Mouse (Mus musculus): ENCODE measurements around the gene Hoxc13. TPM values are rescaled to one million over a fixed set of nuclear protein-coding genes. Genes with fewer than 3 reads are reported as not detected.

Gene Hoxc13
- total RNA-seq, 2 experiments from 2014 or later: not detected

DNA sequence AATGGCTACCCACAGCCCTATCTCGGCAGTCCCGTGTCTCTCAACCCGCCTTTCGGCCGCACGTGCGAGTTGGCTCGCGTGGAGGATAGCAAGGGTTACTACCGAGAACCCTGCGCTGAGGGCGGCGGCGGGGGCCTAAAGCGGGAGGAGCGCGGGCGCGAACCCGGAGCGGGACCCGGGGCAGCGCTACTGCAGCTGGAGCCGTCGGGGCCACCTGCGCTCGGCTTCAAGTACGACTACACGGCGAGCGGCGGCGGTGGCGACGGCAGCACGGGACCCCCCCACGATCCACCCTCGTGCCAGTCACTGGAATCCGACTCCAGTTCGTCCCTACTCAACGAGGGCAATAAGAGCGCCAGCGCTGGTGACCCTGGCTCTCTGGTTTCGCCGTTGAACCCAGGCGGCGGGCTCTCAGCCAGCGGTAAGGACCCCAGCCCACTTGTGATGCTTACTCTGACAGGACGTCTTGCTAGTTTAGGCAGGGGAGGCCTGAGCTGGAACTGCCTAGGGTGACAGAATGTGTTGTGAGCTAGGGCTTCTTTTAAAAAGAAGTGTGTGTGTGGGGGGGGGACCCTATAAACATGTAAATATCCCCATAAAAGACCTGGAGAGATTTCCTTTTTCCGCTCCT lies 16.2 kb downstream of the Hoxc13 start:
- DNase-seq: no peak

DNA sequence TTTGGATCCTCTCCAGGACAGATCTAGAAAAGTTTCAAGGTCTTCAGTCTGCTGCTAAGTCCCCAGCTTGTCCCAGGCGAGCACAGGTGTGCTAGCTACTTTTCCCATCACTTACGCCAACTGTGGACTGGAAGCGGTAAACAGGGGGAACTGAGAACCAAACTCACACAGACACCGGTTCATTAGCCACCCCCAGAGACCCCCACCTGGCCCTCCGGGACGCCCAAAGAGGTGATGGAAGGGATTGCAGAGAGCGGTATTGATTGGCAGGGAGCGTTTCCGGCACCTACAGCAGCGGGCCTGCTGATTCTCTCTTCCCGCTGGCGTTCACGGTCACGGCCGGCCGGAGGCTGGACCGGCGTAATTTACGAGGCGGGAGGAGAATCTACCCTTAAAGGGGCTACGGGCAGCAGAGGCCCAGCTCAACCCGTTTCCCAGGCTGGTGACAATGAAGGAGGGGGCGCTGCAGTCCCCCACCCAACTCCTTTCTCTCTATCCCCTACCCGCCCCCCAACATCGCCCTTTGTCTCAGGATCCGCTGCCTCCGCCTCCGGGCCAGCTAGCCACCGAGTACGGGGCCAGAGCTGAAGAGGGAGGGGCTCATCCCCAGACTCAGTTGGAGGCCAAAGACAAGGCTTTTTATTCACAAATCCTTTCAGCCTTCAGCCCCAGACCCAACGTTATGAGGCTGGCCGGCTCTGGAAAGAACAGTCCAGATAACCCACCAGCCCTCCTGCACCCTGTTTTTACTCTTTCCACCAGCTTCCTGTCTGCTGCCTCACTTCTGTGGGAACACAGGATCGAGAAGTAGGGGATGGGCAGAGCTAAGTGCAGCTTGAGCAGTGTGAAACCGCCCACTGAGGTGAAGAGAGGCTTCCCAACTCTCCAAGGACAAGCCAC lies 18.6 kb downstream of the Hoxc13 start:
- DNase-seq: no peak

DNA sequence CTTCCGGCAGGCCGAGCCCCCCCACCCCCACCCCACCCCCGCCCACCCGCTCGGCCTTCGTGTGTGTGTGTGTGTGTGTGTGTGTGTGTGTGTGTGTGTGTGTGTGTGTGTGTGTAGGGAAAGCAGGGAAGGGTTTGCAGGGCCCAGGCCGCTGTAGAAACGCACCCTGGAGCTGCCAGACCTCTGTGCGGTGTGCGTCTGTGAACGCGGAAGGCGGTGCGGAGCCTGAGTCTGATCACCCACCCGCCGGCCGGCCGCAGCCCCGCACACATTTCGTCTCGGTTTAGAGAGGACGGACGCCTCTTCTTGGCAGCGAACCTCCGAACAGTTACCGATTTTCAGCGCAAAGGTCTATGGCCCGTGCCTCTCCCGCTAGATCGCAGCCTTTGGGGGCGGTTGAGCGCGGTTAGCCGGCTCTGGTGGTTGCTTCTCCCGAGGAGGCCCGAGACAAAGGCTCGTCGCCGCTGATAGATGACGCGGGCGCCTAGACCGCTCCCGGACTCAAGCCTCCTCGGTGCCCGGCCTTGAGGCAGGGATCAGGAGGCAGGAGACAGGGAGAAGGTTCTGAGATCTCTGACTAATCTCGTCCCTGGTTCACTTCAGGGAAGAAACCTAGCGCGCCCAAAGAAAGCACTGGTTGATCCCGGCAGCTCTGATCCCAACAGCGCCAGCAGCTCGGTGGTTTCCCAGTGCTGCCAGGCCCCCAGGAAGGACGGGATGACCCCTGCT lies 22.0 kb downstream of the Hoxc13 start:
- DNase-seq: peak; percentile 59

DNA sequence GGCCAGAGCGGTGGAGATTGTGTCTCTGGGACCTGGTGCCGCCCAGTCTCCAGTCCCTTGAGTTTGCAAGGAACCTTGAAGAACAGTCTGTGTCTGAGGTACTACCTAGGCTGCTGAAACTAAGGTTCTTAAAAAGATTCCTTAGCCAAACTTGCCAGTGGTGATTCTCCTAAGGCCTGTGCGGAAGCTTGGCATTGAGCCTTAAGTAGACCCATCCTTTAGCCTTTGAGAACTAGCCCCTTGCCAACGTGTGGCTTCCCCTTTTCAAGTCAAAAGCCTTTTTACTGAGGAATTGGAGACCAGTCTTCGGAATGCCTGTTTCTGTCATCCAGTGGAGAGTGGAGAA lies 22.5 kb downstream of the Hoxc13 start:
- DNase-seq: no peak

DNA sequence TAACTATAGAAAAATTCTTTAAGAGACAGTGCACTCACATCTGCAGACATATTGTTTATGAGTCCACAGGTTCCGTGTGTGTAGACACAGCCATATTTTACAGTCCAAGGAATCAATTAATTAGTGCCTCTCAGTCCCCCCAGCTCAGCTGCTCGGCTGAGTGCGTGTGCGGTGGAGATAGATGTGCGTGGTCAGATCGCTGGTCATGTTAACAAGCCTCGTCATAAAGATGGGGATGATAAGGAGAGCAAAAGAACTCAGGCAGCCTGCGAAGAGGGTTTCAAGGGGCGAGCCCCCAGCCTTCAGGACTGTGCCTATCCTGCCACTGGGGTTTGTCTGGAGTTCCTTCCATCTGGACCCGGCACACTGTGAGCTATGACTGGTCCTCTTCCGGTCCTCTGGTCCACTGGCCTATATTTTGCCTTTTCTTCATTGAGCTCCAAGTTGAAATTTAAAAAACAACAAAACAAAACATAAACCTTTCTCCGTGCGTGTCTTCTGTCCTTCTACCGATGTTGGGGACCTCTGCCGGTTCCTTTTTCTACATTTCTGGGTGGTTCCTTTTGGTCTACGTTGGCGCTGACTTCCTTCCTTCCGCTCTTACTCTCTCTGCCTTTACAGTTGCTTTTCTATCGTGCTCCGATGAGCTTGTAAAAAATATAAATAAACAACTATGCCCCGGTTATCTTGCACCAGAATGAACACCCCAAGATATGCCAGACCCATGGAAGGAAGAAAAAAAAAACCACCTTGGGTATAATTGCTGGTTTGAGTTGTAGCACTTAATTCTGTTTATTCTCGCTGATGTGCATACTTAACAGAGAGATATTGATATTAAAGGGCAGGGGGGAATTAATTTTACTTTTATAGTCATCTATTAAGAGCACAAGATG lies 24.5 kb downstream of the Hoxc13 start:
- DNase-seq: no peak

DNA sequence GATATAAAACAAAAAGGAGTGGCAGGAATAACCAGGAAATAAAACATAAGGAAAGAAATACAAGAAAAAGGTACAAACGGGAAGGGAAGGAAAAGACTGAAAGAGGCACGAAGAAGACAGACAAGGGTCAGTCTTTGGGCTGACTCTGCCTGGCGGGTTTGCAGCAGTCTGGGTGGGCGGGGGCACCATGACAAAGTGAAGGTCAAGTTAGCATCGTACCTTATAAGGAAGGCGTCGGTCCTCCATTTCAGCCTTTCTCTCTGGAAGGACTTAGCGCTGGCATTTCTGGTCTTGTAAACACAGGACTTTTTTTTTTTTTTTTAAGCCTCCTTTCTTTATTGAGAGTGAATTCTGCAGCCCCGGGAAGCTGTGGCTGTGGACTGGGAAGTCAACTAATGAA lies 26.4 kb downstream of the Hoxc13 start:
- no peak for DNase-seq

DNA sequence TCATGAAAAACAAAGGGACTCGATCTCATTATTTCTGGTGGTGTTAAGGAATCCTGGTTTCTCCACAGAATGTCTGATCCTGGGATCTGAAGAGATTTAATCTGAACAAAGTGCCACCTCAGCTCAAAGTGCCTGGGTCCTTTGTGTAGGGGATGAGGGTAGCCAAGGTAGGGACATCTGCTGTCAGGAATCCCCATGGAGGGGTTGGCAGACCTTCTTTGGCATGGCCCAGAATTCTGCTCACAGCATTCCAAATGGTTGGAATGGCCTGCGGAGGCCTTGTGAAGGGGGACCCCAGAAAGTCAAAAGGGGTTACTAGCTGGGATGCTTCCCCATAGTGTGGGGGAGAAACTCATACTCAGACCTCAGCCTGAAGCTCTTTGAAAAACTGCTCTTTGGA lies 27.9 kb downstream of the Hoxc13 start:
- DNase-seq: no peak

DNA sequence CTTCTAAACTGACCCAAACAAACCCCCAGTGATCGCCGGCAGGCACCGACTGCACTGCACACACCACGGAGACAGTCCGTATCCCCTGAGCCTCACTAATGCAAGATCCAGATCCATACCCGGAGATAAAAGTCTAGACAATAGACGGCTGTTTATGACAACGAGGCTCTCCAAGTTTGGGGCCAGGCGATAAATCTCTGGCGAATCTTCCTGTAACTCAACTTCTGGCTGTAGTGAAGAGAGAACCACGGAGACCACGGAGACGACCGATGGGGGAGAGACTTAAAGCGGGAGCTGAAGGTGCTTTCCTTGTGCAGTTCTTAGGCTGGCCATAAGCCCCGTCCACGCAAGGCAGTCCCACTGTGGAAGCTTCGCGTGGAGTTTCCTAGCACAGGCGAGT lies 28.8 kb downstream of the Hoxc13 start:
- no peak for DNase-seq

DNA sequence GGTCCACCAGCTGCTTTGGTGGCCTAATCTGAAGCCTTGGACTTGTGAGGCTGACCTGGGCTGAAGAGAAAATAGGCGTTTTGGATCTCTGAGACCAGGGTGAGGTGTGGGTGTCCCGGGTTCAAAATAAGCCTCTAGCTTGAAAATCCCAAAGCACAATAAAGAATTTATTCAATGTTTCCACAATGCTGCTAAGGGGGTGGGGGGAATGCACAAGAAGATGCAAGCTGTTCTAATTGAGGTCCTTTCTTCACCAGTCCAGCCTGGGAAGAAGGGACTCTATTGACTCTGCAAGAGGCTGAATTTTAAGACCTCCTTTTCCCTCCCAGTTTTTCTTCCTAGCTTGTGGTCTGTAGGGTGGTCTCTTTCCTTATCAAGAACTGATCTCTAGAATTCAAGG lies 30.0 kb downstream of the Hoxc13 start:
- no peak for DNase-seq

DNA sequence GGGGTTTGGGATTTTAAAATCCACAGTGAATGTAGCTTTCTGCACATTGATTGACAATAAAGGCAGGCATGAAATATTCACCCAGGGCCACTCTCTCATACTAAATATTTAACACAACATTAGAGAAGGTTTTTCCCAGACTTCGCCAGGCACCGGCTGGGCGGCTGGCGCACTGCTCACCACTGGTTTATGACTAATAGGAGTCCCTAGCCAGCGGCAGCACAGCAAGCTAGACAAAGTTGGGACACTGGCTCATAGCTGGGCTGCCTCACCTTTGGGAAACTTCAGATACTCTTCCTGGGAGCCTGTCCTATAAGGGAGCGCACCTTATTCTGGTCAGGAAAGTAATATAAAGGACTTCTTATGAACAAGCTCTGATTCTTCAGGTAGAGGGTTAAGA lies 32.7 kb downstream of the Hoxc13 start:
- DNase-seq: peak; percentile 26

DNA sequence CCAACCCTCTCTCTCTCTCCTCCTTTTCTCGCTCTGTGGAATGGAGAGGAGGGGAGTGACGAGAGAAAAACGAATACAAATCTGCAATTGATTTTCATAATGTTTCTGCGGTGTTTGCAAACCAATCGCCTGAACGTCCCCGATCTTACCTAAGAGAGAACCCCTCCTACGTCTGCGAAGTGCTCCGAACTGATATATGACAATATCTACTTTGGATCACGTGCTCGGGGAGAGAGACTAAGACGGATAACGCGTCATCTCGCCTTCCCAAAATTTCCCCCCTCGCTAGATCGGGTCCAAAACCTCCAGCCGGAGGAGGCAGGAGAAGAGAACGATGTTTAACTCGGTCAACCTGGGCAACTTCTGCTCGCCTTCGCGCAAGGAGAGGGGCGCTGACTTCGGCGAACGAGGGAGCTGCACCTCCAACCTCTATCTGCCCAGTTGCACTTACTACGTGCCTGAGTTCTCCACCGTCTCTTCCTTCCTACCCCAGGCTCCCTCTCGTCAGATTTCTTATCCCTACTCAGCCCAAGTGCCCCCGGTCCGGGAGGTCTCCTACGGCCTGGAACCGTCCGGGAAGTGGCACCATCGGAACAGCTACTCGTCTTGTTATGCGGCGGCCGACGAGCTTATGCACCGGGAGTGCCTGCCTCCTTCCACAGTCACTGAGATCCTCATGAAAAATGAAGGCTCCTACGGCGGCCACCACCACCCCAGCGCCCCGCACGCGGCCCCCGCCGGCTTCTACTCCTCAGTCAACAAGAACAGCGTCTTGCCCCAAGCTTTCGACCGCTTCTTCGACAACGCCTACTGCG lies 33.5 kb downstream of the Hoxc13 start, which contains the start of gene Hoxc11:
TSS of gene Hoxc11 (plus strand) at position 236 of the 815 bp plus-strand sequence.
- DNase-seq: peak; percentile 34

DNA sequence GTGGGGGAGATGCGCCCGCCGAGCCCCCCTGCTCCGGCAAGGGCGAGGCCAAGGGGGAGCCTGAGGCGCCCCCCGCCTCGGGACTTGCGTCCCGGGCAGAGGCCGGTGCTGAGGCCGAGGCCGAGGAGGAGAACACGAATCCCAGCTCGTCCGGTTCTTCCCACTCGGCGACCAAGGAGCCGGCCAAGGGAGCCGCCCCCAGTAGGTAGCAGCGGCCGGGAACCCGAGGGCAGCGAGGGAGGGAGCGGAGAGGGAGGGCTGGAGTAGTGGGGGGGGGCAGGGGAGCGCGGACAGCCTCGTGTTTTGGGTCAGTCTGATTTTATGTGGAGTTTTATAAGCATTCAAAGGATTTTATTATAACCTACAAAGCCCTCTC lies 34.1 kb downstream of the Hoxc13 start:
- DNase-seq: peak; percentile 68

DNA sequence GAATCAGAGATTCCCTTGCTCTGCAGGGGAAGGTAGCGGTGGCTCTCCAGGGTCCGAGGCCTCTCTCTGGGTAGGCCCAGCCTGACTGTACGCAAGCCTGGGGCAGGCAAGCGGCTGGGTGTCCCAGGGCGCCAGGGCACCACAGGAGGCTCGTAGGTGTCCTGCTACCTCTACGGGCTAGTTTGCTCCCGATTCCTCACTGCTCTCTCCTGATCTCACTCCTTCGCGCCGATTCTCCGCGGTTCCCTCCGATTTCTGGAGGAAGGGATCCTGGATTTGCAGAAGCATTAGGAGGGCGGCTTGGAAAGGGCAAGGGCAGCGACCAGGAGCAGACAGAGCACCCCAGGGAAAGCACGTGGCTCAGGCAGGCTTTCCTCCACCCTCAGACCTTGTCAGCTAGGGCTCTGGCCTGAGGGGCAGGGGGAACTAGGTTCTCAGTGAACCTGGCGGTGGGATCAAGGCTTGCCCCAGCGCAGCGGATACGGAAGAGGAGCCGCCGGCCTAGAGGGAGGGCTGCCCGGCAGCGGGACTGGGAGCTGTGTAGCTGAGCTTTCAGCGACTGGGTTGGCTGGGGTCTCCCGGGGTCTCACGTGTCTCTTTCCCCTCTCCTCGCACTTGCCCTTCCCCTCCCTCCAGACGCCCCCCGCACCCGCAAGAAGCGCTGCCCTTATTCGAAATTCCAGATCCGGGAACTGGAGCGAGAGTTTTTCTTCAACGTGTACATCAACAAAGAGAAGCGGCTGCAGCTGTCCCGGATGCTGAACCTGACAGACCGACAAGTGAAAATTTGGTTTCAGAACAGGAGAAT lies 35.1 kb downstream of the Hoxc13 start:
- DNase-seq: peak; percentile 52

DNA sequence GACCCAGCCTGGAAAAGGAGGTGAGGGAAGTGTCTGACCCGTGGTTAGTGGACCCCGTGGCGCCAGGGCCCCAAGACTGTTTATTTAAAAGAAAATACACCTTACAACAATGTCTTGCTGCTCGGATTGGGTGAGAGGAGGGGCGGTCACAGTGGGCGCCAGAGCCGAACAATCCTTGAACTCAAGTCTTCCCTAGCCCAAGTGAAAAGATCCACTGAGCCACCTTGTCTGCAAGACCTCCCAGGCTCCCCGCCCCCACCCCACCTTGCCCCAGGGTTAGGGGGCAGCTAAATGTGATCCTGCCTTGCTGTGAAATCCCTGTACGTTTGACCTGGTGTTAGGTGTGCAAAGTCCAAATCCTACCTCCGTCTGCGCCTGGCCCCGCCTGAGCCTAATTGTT lies 36.0 kb downstream of the Hoxc13 start:
- no peak for DNase-seq

DNA sequence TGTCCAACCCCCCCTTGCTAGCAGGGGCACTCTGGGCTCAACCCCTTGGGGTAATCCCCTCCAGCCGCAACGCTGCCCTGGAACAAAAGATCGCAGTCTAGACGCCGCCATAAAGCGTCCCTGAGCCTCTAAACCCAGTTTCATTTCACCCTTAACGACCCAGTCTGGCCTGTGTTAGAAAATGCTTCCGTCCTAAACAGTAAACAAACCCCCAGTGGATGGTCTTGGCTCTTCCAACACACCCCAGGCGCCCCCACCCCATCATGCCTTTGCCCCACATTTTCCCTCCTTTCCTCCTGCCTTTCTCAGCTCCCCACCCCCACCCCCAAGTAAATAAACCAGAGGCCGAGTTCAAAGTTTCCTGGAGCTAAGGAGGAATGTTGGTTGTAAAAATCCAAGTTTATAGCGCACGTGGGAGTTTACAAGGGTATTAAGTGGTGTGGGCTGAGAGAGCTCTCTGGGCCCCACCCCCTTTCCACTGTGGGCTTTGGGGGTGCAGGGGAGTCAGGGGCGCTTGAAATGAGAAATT lies 38.8 kb downstream of the Hoxc13 start:
- DNase-seq: no peak

DNA sequence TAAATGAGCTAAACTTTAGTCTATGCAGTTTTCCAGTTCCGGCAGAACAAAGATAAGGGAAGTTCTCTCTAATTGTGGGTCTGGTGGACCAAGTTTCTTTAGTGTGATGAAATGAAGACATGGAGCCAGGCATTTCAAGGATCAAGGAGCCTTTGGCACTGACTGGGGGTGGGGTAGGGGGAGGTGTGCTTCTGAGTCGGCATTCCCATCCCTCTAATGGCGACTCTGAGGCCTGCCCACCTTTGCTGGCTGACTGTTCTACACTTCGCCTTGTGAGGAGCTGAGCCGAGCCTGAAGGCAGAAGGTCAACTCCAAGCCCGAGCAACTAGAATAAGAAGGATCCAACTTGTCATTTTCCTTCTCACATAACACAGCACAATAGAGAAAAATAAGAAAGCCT lies 40.8 kb downstream of the Hoxc13 start:
- no peak for DNase-seq

DNA sequence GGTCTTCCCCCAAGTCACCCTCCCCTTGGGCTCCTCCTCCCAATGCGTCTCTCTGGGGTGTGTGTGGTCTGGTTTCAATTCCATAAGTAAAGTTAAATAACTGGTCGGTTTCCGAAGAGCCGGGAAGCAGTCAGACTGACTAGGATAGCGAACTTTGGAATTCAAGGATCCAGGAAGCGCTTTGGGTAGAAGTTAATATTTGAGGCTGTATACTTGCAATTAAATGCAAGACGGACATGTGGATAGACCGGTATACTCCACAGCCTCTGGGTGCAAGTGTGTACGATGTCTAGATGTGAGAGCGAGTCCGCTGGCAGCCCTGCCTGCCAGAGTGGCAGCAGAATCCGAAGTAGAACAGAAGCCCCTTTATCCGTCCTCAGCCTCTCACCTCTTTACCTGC lies 41.6 kb downstream of the Hoxc13 start:
- DNase-seq: peak; percentile 28

DNA sequence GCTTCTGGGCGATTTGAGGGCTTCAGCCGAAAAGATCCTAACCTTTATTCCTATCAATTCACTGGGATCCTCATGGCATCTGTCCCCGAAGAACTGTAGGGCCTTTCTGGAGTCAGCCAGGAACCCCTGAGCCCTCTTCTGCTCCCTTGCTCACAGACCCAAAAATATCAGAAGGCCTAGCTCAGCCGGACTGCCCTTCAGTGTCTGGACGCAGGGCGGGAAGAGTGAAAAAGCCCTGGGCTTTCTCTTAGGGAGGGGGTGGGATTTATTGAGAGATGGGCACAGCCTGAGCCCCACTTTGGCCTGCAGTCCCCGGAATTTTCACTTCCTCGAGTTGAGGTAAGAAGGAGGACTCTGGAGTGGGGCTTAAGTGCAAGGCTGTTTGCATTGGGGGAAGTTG lies 42.4 kb downstream of the Hoxc13 start:
- DNase-seq: no peak

DNA sequence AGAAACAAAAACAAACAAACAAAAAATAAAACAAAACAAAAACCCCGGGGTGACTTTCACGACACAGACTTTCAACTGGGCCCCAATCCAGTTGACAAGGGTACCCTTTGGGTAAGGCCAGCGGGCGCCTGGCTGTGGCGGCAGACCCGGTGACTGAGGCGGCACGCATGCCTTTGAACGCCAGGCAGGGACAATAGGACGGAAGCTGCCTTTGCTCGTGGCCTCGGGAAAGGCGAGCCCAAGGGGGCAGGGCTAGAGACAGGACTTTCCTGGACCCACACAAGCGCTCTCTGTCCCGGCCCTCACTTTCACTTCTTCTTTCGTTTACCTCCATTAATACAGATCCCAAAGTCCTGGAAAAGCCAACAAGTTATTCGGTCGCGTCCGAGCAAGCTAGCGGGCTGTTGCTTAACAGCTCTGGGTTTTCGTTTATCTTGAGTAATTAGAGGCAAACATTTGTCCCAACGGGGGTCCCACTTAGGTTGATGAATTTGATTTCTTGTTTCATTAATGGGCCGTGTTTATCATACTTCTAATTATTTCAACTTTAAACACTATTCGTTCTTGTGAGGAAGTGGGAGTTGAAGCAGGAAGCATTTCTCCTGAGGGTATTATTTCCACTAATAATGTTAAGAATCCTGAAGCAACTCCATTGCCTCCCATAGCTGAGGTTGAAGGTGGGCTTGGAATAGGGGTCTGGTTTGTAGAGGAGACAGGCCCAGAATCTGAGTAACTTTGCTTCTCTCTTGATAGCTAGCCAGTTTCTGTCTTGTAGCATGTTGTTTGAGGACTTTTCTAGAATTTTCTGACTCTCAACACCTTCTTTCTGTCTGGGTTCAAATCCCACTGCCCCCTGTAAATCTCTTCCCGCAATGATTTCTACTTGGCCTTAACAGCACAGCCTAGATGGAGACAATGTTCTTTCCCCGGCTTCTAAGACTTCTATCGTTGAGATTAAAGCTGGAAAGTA lies 43.1 kb downstream of the Hoxc13 start:
- peak; percentile 70 for DNase-seq

All from gastrocnemius, postnatal 25 days (tissue).